Mouse (Mus musculus): ENCODE measurements around the gene Gm21312.
"Not testable (repeated sequence)": the region's sequence is repeated elsewhere in the genome, so short reads cannot be mapped to it uniquely, and the experiment has no call there.

DNA sequence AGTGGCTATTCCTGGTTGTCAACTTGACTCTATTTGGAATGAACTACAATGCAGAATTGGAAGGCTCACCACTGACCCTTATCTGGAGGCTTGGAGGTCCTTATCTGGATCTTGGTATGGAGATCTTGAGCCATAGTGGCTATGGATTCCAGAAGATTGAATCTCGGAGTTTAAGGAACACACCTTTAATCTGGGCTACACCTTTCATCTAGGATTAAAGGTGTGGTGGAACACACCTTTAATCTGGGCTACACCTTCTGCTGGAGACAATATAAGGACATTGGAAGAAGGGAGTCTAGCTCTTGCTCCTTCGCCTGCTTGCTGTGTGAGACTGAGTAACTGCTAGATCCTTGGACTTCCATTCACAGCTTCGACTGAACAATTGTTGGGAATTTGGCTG, 34.1 kb upstream of the Gm21312 start, which contains the start of gene Gm21293:
- TF ChIP-seq CTCF (IDR thresholded peaks at IDR 0.05; ENCODE audit: low read depth, low read length); EP300 (IDR thresholded peaks at IDR 0.05; ENCODE audit: insufficient read depth, low read depth, low read length); POLR2A (IDR thresholded peaks at IDR 0.05; ENCODE audit: insufficient read depth, low read length): not testable (repeated sequence)
